Mouse (Mus musculus) layer of hippocampus, adult 9-10 months (tissue): Measurements from ENCODE around the gene Ccdc177.

Experiments
- DNase-seq: peaks from one replicate; pipeline ENCODE4 v3.0.0; 2022; ENCODE audit warnings: low spot score

Gene Ccdc177

GRCm38 (mm10) chr12:80785005-80785404 is 24.5 kb upstream of the Ccdc177 start:
- no peak for DNase-seq

DNA sequence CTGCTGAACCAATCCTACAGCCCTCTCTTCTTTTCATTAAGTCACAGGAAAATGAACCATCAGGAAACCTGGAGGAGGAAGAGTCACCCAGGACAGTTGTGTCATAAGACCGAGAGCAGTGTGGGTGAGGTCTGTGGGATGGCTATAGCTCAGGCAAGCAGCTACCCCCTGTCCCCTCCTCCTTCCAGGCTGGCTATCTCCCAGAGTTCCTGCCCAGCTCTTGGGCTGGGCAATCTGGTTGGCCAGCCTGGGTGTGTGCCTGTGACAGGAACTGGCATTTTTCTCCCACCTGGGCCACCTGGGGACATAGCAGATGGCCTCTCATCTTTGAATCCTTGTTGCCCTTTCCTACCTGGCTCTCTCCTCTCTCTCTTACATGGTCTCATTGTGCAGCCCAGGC is 23.4 kb upstream of the Ccdc177 start:
- DNase-seq = no peak

GRCm38 (mm10) chr12:80782892-80783291 is 22.4 kb upstream of the Ccdc177 start:
- no peak for DNase-seq

GRCm38 (mm10) chr12:80782190-80782589 is 21.7 kb upstream of the Ccdc177 start:
- DNase-seq = no peak

GRCm38 (mm10) chr12:80779760-80780159 is 19.3 kb upstream of the Ccdc177 start:
- no peak for DNase-seq

- no peak for DNase-seq
Measured at GRCm38 (mm10) chr12:80778188-80778936, 17.9 kb upstream of the Ccdc177 start.

DNA sequence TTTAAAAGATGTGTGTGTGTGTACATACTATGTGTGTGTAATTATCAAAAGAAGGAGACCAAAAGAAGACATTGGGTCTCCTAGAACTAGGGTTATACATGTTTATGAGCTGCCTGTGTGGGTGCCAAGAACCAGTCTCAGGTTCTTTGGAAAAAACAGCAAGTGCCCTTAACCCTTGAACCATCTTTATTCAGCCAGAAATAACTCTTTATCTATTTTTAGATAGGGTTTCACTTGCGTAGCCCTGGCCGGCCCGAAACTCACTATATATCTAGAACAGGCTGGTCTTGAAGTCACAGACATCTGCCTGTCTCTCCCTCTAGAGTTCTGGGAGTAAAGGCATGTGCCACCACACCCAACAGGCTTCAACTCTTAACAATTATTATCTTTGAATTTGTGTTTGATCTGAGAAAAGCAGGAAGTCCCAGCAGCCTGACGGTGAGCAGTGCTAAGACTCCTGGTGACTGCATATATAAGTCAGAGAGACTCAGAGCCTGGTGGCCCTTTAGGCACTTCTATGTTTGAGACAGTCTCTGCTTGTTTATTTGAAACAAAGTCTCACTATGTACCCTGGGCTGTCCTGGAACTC is 15.7 kb upstream of the Ccdc177 start:
- no peak for DNase-seq

- no peak for DNase-seq
Measured at GRCm38 (mm10) chr12:80774786-80775185, 14.3 kb upstream of the Ccdc177 start.

DNA sequence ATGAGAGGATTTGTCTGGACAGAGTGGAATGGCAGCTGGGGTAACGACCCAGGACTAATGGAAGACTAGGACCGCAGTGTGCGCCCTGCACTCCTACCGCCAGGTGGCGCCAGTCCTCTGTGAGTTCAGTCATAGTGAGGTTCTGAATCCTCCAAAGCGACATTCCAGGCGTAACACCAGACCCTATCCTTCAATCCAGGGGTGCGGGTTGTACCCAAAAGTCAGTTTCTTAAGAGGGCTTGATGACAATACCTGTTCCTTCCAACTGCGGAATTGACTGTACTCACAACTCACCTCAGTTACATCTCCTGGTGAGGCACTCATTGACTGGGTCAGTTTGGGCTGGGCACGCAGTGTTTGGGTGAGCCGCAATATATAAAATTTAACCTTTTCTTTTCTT is 9.2 kb upstream of the Ccdc177 start:
- no peak for DNase-seq

- no peak for DNase-seq
Measured at GRCm38 (mm10) chr12:80764116-80764515, 3.6 kb upstream of the Ccdc177 start.

DNA sequence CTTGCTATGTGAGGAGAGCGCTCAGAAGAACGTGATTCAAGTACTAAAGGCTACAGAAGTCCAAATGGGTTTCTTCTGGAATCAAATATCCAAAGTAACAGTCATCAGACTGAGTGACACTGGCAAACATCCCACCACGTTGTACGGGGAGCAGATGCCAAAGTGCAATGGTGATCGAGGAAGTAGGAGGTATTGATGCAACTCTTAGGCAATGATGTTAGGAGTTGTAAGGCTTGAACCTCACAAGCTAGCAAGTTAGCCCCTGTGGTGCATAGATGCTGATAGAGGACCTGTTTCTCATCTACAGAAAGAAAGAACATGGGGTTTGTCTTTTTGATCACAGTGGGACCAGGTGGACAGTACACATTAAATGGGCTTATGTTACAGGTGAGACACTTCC is 2.5 kb upstream of the Ccdc177 start:
- no peak for DNase-seq

DNA sequence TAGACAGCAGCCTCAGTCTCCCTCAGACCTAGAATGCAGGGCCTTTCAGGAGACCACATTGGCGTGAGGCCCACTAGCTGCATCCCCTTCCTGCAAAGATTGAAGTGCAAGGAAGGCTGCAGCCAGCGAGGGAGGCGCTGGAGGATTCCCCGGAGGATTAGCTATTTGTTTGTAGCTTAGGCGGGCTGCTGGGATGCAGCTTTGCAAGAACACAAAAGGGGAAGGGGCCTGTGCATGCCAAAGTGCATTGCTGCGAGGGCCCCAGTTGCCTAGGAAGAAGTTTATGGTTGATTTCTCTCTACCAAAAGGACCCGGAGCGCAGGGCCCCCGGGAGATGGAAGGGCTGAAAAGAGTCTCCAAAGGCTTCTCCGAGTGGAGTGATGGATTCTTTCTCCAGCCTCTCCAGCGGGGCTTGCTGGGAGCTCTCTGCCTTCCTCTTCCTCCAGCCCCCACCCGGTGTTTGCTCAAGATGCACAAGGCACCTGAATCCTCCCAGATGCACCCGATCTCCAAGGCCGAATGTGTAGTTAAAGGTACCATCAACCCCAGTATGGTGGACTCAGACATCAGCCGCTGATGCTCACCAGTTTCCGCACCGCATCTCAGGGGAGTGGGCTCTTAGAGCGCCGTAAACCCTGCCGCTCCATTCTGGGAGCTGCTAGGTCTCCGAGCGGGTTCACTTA is 633 bp downstream of the Ccdc177 start:
- DNase-seq = no peak

DNA sequence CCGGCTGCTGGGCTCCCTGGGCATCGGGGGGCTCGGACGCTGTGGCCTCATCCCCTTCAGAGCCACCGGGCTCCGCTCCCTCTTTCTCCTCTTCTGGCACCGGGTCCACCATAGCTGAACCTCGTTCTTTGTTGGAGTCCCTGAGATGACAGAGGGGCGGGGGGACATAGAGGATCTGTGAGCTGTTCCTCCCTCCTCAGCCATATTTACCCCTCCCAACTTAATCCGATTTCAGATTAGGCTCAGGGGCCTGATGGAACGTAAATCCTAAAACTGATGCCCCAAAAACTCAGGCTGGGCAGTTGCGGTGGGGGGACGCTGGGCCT is 1.1 kb downstream of the Ccdc177 start:
- DNase-seq = no peak

DNA sequence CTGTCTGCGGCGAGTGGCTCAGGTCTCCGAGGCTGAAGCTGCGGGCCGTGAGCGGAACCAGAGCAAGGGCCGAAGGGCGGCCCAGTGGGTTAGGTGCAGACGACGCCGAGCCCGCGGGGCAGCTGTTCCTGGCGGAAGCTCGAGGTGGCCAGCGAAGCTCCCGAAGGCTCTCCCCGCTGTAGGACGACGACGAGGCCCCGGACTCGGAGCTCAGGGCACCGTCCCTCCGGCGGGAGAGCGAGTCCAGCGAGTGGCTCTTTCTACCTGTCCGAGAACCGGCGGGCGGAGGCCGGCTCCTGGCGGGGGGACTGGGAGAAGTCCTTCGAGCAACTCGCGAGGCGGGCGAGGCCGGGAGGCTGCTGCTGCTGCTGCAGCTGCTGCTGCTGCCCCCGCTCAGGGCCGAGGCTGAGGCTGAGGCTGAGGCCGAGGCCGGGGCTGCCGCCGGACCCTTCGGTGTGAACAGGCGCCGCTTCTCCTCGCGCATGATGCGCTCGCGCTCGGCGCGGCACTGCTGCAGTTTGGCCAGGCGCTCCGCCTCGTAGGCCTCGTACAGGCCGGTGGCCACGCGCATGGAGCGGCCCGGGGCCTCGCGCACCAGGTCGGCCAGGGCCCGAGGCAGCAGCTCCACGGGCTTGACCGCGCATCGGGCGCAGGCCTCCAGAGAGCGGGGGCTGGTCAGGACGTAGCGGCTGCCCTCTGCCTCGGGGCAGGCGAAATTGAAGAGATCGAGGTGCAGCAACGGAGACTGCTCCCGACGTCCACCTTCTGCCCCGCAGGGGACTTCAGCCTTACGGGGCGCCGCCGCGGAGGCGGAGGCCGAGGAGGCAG is 1.7 kb downstream of the Ccdc177 start:
- DNase-seq = no peak

DNA sequence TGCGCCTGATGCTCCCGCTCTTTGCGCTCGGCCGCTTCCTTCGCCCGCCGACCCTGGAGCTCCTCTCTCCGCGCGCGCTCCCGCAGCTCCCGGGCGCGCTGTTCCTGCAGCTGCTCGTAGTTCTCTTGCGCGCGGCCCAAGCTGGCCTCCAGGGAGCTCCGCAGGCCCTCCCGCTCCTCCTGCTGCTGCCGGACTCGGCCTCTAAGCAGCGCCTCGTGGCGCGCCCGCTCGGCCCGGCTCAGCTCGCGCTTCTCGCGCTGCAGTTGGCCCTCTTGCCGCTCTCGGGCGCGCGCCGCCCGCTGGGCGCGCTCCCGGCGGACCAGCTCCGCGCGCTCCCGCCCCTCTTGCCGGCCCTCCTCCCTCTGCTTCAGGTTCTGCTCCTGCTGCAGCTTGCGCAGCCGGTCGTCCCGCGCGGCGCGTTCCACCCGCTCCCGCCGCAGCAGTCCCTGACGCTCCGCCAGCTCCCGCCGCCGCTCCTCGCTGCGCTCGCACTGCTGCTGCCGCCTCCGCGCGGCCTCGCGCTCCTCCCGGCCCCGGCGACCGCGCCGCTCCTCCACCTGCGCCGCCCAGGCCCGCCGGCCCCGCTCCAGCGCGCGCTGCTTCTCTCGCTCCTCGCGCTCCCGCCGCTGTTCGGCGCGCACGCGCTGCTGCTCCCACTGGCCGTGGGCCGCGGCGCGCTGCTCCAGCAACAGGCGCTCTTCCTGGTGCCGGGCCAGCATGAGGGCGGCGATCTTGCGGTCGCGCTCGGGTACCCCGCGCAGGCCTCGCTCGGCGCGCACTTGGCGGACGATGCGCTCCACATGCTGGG is 2.5 kb downstream of the Ccdc177 start:
- DNase-seq = no peak

DNA sequence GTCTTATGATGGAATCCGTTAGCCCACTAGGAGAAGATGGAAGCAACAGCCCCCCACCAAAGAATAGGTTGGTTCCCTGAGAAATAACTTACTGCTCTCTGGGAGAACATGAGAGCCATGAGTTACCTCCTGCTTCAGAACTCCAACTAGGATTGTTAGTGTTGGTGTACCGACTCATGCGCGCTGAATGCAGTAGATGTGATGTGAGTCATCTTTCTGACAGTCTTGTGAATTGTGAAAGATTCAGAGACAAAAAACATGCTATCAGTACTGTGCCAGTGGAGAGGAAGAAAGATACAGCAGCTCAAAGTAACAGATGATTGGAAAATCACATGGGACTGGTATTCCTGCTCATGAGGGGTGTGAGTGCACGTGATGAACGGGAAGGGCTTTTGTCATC is 8.9 kb downstream of the Ccdc177 start:
- no peak for DNase-seq

DNA sequence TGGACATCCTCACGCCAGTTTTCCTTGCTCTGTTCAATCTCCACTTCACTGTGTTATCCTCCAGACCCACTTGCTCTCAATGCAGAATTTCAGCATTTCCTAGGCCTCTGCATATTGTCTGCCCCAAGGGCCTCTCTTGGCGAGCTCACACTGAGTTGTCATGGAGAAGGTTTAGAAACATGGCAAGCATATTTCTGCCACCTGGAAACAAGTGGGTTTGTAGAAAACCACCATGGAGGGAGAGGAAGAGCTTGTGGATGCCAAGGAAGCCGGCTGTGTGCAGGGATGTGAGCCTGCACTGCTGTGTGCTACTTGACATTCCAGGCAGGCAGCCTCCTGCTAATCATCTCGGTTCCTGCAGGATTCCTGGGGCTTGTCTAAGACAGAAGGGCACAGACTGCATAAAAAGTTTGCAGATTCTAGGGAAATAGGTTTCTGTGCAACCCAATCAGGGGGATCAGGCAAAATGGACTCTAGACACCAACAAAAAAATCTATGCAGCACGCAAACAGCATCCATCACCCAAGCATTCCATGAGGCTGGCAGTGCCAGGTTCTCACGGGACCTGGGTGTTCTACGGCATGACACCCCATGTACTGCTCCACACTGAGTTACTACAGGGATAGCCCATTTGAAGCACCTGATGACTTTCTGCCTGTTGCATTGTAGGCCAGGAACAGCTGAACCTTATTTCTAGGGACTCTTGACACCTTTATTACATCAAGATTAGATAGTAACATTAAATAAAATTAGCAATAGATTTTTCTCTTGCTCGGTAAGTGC is 14.3 kb downstream of the Ccdc177 start:
- no peak for DNase-seq

- DNase-seq = no peak
Measured at GRCm38 (mm10) chr12:80744614-80745013, 15.9 kb downstream of the Ccdc177 start.

- no peak for DNase-seq
Measured at GRCm38 (mm10) chr12:80739482-80739881, 21.0 kb downstream of the Ccdc177 start.

GRCm38 (mm10) chr12:80737283-80737600 is 23.2 kb downstream of the Ccdc177 start:
- DNase-seq = no peak
